Mouse (Mus musculus) hindbrain, embryonic 16.5 days (tissue): ENCODE measurements at regions not wholly inside any gene's neighbourhood (a gene's known extent, or its start where the extent isn't known, plus 50 kb on each side); places are given as distances from the start of the nearest gene placed in this dataset.
A peak's percentile ranks its signal among the peaks of the same experiment; 100 is the strongest.

Experiments
- ATAC-seq: fragments of 200-750 bp; cut with Nextera tagmentation; 2 replicates; pipeline ENCODE4 v1.8.0; 2017; ENCODE audit warnings: moderate TSS enrichment, moderate library complexity
- H3K27ac ChIP-seq: fragments of 300-500 bp; sonication (generic); 2 replicates; pipeline ENCODE4 v1.5.1; 2014; ENCODE audit warnings: low read depth, mild to moderate bottlenecking, control low read depth, low read length, moderate library complexity
- H3K27me3 ChIP-seq: fragments of 300-500 bp; sonication (generic); replicated peaks from 2 replicates; pipeline ENCODE4 v1.6.1; 2014; ENCODE audit warnings: low read length; ENCODE audit not compliant: control insufficient read depth, insufficient read depth
- H3K36me3 ChIP-seq: fragments of 300-500 bp; sonication (generic); 2 replicates; pipeline ENCODE4 v1.6.1; 2014; ENCODE audit warnings: mild to moderate bottlenecking, low read length, moderate library complexity, mixed read lengths; ENCODE audit not compliant: control insufficient read depth, insufficient read depth
- H3K4me1 ChIP-seq: fragments of 300-500 bp; sonication (generic); 2 replicates; pipeline ENCODE4 v1.6.1; 2014; ENCODE audit warnings: low read depth, low read length; ENCODE audit not compliant: control insufficient read depth, insufficient read depth
- H3K4me2 ChIP-seq: fragments of 300-500 bp; sonication (generic); 2 replicates; pipeline ENCODE4 v1.6.1; 2014; ENCODE audit warnings: mild to moderate bottlenecking, low read length, control low read depth, moderate library complexity
- H3K4me3 ChIP-seq: fragments of 300-500 bp; sonication (generic); 2 replicates; pipeline ENCODE4 v1.5.1; 2014; ENCODE audit warnings: mild to moderate bottlenecking, low read length, control low read depth, moderate library complexity
- H3K9ac ChIP-seq: fragments of 300-500 bp; sonication (generic); 2 replicates; pipeline ENCODE4 v1.6.1; 2014; ENCODE audit warnings: low read depth, mild to moderate bottlenecking, control low read depth, low read length, moderate library complexity
- H3K9me3 ChIP-seq: fragments of 300-500 bp; sonication (generic); 2 replicates; pipeline ENCODE4 v1.6.1; 2014; ENCODE audit warnings: mild to moderate bottlenecking, low read length, moderate library complexity; ENCODE audit not compliant: control insufficient read depth
- WGBS: fragments of 180-500 bp; shearing (Covaris S2); extraction: QIAGEN DNeasy Blood & Tissue Kit; methylation state at CpG from one replicate; pipeline ENCODE4 v1.1.7; 2014; 5-methylcytosine and 5-hydroxymethylcytosine counted together

GRCm38 (mm10) chr2:124718985-124719384 lies 348.9 kb upstream of the Slc24a5 start:
- Histone ChIP-seq H3K4me1 (no peaks in the 10 kb centered on the region; the same call in 1 of the 2 replicates), H3K36me3 (no peaks in the 10 kb centered on the region), H3K4me2 (no peak overlapping the region), H3K27ac (no peak overlapping the region), H3K9me3 (no peaks in the 10 kb centered on the region), H3K9ac (no peak overlapping the region), H3K4me3 (no peak overlapping the region), H3K27me3 (no peaks in the 10 kb centered on the region)
- 71% methylated on average over 9 of the region's 9 CpGs for WGBS
- no peak for ATAC-seq

DNA sequence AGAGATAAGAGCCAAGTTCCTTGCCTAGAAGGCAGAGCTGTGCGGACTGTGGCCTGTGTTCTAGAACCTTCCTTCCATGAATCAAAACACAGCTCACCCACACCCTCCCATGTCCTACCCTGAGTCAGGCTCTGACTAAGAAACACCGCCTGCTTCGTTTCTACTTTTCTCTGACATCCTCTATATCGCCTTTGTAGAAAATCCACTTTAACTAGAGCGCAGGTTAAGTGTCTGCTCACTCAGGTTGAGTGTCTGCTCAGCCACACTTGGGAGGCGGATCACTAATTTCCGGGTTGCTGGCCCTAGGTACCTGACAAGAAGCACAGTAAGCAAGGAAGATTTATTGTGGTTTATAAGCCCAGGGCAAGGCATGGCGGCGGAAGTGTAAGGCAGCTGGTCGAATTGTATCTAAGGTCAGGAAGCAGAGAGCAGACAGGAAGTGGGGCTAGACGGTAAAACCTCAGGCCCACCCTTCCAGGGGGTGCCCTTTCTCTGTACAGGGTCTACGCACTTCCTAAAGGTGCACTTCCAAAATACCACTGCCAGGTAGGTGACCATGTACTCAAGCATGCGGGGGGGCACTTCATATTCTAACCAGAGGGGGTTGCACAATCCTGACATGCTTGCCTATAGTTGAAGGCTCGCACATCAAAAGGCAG lies 348.0 kb upstream of the Slc24a5 start:
- H3K36me3 ChIP-seq = no peaks in the 10 kb centered on the region
- H3K4me2 ChIP-seq = no peak overlapping the region
- peaks cover 2% of the 10 kb centered on the region; the same call in 1 of the 2 replicates for H3K4me1 ChIP-seq
- WGBS = 79% methylated on average over 14 of the region's 14 CpGs
- H3K9me3 ChIP-seq = no peaks in the 10 kb centered on the region
- no peaks in the 10 kb centered on the region for H3K27me3 ChIP-seq
- H3K9ac ChIP-seq = no peak overlapping the region
- ATAC-seq = no peak
- peak overlapping the region; percentile 52 for H3K27ac ChIP-seq
- H3K4me3 ChIP-seq = no peak overlapping the region

DNA sequence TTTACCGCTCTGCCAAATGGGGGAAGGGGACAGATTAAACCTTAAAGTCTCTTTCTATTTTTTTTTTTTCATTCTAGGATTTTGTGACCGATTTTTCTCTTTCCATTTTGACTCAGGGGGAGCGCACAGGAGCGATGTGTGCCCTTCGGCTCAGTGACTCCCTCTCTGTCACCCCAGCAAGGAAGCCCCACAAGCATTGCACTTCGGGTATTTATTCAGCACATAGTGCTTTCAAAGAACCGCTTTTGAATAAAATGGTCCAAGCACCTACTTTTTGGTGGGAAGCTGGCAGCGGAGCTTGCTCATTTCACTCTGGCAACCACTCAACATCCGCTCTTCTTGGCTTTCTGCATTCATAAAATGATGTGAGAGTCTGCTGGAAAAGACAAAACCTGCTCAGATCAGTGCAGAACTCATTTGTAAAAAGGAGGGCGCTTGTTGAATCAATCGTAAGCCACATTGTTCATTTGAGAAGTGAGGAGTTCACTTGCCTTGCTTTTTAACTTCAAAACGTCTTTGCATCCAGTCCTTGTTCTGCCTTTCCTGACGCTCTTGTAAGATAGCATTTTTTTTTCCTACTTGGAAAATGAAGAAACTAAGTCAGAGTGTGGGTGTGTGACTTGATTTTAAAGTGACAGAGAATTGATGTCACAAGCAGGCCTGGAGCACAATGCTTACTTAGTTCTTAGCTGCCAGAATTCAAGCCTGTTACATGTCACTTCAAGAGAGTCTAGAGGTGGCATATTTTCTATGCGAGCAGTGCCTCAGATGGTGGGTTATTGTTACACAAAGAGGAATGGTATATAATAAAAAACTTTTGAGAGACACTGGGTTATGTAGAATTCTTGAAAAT lies 347.1 kb upstream of the Slc24a5 start:
- no peak overlapping the region for H3K9ac ChIP-seq
- H3K4me2 ChIP-seq = no peak overlapping the region
- H3K4me3 ChIP-seq = no peak overlapping the region
- H3K9me3 ChIP-seq = no peaks in the 10 kb centered on the region
- H3K4me1 ChIP-seq = peaks cover 2% of the 10 kb centered on the region; the same call in 1 of the 2 replicates
- no peaks in the 10 kb centered on the region for H3K27me3 ChIP-seq
- peak overlapping the region; percentile 5 for H3K27ac ChIP-seq
- no peaks in the 10 kb centered on the region for H3K36me3 ChIP-seq
- 56% methylated on average over 14 of the region's 14 CpGs for WGBS
- peak; percentile 82 for ATAC-seq

- no peak overlapping the region for H3K4me2 ChIP-seq
- no peak overlapping the region for H3K4me3 ChIP-seq
- H3K4me1 ChIP-seq = peaks cover 2% of the 10 kb centered on the region; the same call in 1 of the 2 replicates
- ATAC-seq = no peak
- H3K9ac ChIP-seq = no peak overlapping the region
- H3K27me3 ChIP-seq = no peaks in the 10 kb centered on the region
- H3K36me3 ChIP-seq = no peaks in the 10 kb centered on the region
- 53% methylated on average over 4 of the region's 4 CpGs for WGBS
- no peak overlapping the region for H3K27ac ChIP-seq
- H3K9me3 ChIP-seq = no peaks in the 10 kb centered on the region
Observed at GRCm38 (mm10) chr2:124724171-124724570, 343.8 kb upstream of the Slc24a5 start.

DNA sequence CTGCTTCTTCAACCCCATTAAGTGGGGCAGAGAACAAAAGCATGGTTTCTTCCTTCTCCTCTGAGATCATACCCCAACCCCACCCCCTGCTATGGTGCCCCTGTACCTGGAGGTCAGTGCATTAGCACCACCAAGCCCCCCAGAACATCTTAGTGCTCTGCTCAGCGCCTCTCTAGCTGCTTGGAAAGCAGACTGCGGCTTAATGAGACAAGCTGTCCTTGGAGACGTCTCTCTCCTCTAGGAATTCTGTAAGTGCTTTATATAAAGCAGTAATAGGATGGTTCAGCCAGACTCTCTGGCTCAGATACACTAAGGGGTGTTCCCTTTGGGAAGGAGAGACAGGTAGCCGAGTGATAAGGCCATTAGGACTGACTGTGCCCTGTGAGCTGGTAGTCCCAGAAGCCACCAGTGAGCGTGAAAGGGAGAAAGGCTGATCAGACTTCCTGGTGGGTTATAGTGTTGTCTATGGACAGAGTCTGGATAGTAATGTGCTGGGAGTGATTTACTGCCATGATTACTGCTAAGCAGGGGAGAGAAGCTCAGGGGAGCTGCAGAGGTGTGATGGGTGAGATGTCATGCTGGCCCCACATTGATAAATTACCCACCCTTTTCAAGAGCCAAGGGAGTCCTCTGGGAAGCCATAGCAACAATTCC lies 343.0 kb upstream of the Slc24a5 start:
- H3K9me3 ChIP-seq = no peaks in the 10 kb centered on the region
- 0 out of 2 replicates have a peak, but pooled peaks cover 2% of the 10 kb centered on the region for H3K4me1 ChIP-seq
- H3K27me3 ChIP-seq = no peaks in the 10 kb centered on the region
- H3K9ac ChIP-seq = no peak overlapping the region
- H3K36me3 ChIP-seq = no peaks in the 10 kb centered on the region
- ATAC-seq = no peak; the same call in 1 of the 2 replicates
- no peak overlapping the region for H3K27ac ChIP-seq
- no peak overlapping the region for H3K4me2 ChIP-seq
- no peak overlapping the region for H3K4me3 ChIP-seq
- 50% methylated on average over 5 of the region's 5 CpGs for WGBS

- Histone ChIP-seq H3K27ac (no peak overlapping the region), H3K4me2 (no peak overlapping the region), H3K4me1 (0 out of 2 replicates have a peak, but pooled peaks cover 2% of the 10 kb centered on the region), H3K27me3 (no peaks in the 10 kb centered on the region), H3K9ac (no peak overlapping the region), H3K4me3 (no peak overlapping the region), H3K9me3 (no peaks in the 10 kb centered on the region), H3K36me3 (no peaks in the 10 kb centered on the region)
- whole genome bisulfite sequencing = 91% methylated on average over 5 of the region's 5 CpGs
- ATAC-seq = no peak
Observed at GRCm38 (mm10) chr2:124727979-124728378, 339.9 kb upstream of the Slc24a5 start.

DNA sequence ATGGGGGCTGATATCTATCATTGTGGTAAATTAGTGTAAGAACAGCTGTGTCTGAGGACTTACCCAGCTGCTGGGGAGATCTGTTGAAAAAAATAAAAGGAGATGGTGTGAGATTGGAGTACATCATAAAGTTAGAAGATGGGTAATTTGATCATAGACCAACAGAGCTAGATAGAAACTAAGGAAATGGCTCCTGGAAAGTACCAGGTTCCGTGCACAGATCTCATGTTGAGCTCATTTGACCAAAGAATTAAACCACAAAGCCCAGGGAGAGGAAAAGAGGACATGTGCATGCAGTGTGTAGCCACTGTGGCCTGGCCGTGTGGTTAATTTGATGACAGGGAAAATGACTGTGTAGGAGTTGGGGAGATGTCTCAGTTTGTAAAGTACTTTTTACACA lies 335.3 kb upstream of the Slc24a5 start:
- no peak overlapping the region for H3K27ac ChIP-seq
- H3K4me1 ChIP-seq = no peaks in the 10 kb centered on the region
- no peak overlapping the region for H3K9ac ChIP-seq
- H3K36me3 ChIP-seq = no peaks in the 10 kb centered on the region
- no peak overlapping the region for H3K4me3 ChIP-seq
- H3K4me2 ChIP-seq = no peak overlapping the region
- ATAC-seq = no peak
- no peaks in the 10 kb centered on the region for H3K27me3 ChIP-seq
- WGBS = 88% methylated on average over 2 of the region's 2 CpGs
- no peaks in the 10 kb centered on the region for H3K9me3 ChIP-seq

- no peaks in the 10 kb centered on the region for H3K36me3 ChIP-seq
- H3K4me1 ChIP-seq = no peaks in the 10 kb centered on the region; the same call in 1 of the 2 replicates
- no peaks in the 10 kb centered on the region for H3K9me3 ChIP-seq
- ATAC-seq = no peak
- H3K27ac ChIP-seq = no peak overlapping the region
- no peak overlapping the region for H3K9ac ChIP-seq
- WGBS = 51% methylated on average over 13 of the region's 13 CpGs
- H3K27me3 ChIP-seq = no peaks in the 10 kb centered on the region
- H3K4me3 ChIP-seq = no peak overlapping the region
- H3K4me2 ChIP-seq = no peak overlapping the region
Observed at GRCm38 (mm10) chr2:124740848-124741247, 327.1 kb upstream of the Slc24a5 start.

GRCm38 (mm10) chr2:124742964-124743363 lies 325.0 kb upstream of the Slc24a5 start:
- ATAC-seq = no peak
- 76% methylated on average over 2 of the region's 2 CpGs for WGBS
- H3K4me1 ChIP-seq = no peaks in the 10 kb centered on the region; the same call in 1 of the 2 replicates

More at GRCm38 (mm10) chr2:124742964-124743363, 325.0 kb upstream of the Slc24a5 start:
- H3K27me3 ChIP-seq = no peaks in the 10 kb centered on the region
- no peaks in the 10 kb centered on the region for H3K9me3 ChIP-seq
- no peak overlapping the region for H3K4me3 ChIP-seq
- H3K9ac ChIP-seq = no peak overlapping the region
- H3K27ac ChIP-seq = no peak overlapping the region
- H3K36me3 ChIP-seq = no peaks in the 10 kb centered on the region
- H3K4me2 ChIP-seq = no peak overlapping the region
